Mouse (Mus musculus) gastrocnemius, adult 18-20 months (tissue): ENCODE results near the gene Gm49416. TPM values are rescaled to one million over a fixed set of nuclear protein-coding genes. Genes with fewer than 3 reads are reported as not detected.
"Not testable (repeated sequence)": the region's sequence is repeated elsewhere in the genome, so short reads cannot be mapped to it uniquely, and the experiment has no call there.

ENCODE experiments used
- DNase-seq: peaks from one replicate; pipeline ENCODE4 v3.0.0; 2021; ENCODE audit warnings: low spot score
- total RNA-seq, 2 experiments: library from RNA; stranded (reverse); gene quantifications; 2 replicates each; pipeline ENCODE4 v1.2.3; 2021

Gene Gm49416
- total RNA-seq, 2 experiments from 2014 or later, result 1.2 to 2.3 TPM

- no peak for DNase-seq
Measured at GRCm38 (mm10) chr19:8875031-8875430, 13.7 kb upstream of the Gm49416 start.

GRCm38 (mm10) chr19:8880311-8881033 is 8.3 kb upstream of the Gm49416 start, which contains the start of gene Uqcc3:
Uqcc3 (minus strand) TSS chr19:8880923.
- peak; percentile 91 for DNase-seq

DNA sequence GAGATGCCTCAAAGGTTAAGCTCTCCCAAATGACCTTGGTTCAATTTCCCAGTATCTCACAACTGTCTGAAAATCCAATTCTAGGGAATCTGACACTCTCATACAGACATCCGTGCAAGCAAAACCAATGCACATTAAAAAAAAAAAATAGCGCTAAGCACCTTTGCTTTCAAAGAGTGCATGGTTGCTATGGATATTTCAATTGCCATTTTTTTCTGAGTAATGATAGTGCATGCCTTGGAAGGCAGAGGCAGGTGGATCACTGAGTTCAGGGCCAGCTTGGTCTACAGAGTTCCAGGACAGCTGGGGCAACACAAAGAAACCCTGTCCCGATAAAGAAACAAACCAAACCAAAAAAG is 7.7 kb upstream of the Gm49416 start:
- DNase-seq, result no peak

GRCm38 (mm10) chr19:8883616-8884015 is 5.1 kb upstream of the Gm49416 start, which contains the start of the genes Lbhd1 and Gm49403:
Lbhd1 (plus strand) TSS chr19:8883732.
Gm49403 (plus strand) TSS chr19:8883930.
- DNase-seq, result no peak

- DNase-seq, result no peak
Measured at GRCm38 (mm10) chr19:8886916-8887584, 1.7 kb upstream of the Gm49416 start.

- no peak for DNase-seq
Measured at GRCm38 (mm10) chr19:8887585-8888463, 902 bp upstream of the Gm49416 start.

- peak; percentile 89 for DNase-seq
Measured at GRCm38 (mm10) chr19:8892829-8893766, 4.4 kb downstream of the Gm49416 start, which contains the start of gene Ints5. Ints5 (plus strand) TSS chr19:8893005.

DNA sequence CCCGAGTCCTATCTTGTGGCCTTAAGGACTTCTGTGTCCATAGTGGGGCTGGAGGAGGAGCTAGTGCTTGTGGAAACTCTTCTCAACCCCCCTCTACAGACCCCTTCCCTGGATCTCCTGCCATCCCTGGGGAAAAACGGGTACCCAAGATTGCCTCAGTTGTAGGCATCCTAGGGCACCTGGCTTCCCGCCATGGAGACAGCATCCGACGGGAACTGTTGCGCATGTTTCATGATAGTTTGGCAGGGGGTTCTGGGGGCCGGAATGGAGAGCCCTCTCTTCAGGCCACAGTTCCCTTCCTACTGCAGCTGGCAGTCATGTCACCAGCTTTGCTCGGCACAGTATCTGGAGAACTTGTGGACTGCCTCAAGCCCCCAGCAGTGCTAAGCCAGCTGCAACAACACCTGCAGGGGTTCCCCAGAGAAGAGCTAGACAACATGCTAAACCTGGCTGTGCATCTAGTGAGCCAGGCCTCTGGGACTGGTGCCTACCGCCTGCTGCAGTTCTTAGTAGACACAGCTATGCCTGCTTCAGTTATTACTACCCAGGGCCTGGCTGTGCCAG is 6.8 kb downstream of the Gm49416 start:
- DNase-seq, result no peak

GRCm38 (mm10) chr19:8896231-8896630 is 7.5 kb downstream of the Gm49416 start:
- DNase-seq, result not testable (repeated sequence)

- peak; percentile 33 for DNase-seq
Measured at GRCm38 (mm10) chr19:8897211-8897864, 8.6 kb downstream of the Gm49416 start.

GRCm38 (mm10) chr19:8897865-8898495 is 9.3 kb downstream of the Gm49416 start, which contains the start of gene Ganab:
Ganab (plus strand) TSS chr19:8898071.
- peak; percentile 94 for DNase-seq

DNA sequence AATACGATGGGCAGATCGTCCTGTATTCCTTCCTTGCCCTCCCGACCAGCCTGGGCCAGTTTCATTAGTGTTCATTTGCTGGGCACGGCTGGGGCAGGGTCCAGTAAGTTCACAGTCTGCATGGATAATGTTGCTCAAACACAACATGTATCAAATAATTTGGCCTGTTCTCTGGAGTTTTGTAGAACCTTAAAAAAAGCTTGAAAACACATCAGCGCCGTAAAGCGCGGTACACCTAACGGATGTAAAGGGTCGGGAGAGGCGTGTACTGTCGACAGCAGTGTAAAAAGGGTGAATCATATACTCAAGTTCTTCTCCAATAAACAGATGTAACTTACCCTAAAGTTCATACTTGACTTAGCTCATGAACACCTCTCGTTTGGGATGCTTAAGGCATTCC is 9.8 kb downstream of the Gm49416 start:
- DNase-seq, result no peak

DNA sequence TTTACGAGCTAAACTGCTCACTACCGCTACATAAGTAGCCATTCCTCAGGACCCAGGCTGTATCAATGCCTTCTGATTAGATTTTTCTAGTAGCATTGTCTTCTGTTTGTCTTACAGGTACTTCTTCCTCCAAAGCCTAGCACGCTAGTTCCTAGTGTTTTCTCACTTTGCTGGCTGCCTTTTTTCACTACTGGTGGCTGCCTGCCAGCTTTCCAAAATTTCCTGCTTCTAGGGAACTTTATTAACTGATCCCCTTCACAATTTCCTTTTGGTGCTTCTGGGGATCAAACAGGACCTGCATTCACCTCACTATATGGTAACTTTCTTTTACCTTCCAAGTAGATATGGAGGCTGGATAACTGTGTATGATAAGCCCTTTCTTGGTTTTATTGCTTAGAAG is 10.4 kb downstream of the Gm49416 start:
- no peak for DNase-seq

GRCm38 (mm10) chr19:8903412-8903811 is 14.7 kb downstream of the Gm49416 start:
- DNase-seq, result no peak

GRCm38 (mm10) chr19:8908531-8908930 is 19.8 kb downstream of the Gm49416 start:
- DNase-seq, result no peak

DNA sequence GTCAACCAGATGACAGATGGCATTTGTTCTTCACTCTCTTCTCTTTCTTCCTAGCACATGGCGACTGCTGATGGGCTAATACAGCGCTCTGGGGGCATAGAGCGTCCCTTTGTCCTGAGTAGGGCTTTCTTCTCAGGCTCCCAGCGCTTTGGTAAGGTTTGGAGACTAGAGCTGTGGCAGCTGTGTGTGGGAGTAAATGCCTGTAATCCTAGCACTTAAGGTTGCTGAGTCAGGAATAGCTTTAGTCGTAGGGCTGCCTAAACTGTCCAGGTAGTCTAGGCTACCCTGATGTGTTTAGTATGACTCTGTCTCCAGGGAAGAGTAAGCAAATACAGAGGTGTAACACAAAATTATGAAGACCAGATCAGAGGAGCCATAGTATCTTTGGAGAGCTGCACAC is 23.1 kb downstream of the Gm49416 start:
- no peak for DNase-seq

DNA sequence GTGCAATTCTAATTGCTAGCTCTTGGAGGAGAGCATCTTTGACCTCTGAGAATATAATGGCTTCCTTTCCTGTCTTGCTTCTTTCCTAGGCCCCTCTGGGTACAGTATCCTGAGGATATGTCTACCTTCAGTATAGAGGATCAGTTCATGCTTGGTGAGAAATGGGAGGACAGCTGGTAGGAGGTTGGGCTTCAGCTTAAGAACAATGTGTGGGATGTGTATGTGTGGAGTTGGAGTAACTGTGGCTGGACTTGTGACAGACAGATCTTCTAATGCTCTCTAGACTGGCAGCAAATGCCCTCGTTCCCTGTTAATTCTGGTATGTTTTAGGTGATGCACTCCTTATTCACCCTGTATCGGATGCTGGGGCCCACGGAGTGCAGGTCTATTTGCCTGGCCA is 25.5 kb downstream of the Gm49416 start:
- no peak for DNase-seq

DNA sequence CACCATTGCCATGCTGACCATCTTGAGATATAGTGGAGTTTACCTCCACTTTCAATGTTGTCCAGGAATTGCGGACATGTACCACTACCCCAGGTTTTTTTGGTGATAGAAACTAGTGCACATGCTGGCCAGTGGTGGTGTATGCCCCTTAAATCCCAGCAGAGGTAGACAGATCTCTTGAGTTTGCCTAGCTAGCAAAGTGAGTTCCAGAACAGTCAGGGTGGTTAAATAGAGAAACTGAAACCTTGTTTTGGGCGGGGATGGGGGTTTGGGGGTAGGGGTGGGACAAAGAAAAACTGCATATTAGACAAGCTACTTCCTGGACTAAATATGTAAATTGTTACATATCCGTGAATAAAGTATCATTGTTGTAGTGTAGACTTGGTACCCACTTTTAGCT is 30.3 kb downstream of the Gm49416 start:
- DNase-seq, result no peak

- no peak for DNase-seq
Measured at GRCm38 (mm10) chr19:8919684-8920072, 31.0 kb downstream of the Gm49416 start.
